In genomic region chr7:99704736-99705519, GRCm38 (mm10) we compare ENCODE assay signal across 19 mouse cellular contexts. TPM values are rescaled to one million over a fixed set of nuclear protein-coding genes. Genes with fewer than 3 reads are reported as not detected.
DNase-seq lines count a peak whose midpoint lies in the region; ATAC-seq lines count a peak whose summit lies in the region.
"Had no signal": no experiment of that assay in that cellular context is flagged by ENCODE, and none has a peak within 500 bp of the region (broad histone marks: within the 10 kb centered on the region; RNA-seq: fewer than 3 reads in every experiment).

No protein-coding gene starts in this region.

- no peak overlapping the region for H3K4me3 ChIP-seq in hindbrain, embryonic 10.5 days
- H3K4me3 ChIP-seq in hindbrain, embryonic 11.5 days (ENCODE audit: low read depth, low read length) = no peak overlapping the region
- H3K4me3 ChIP-seq in neural tube, embryonic 15.5 days (replicated peaks) = no peak overlapping the region
- H3K4me3 ChIP-seq: embryonic facial prominence, embryonic 13.5 days; forebrain, embryonic 15.5 days; myocyte had no signal

- no peaks in the 10 kb centered on the region for H3K9me3 ChIP-seq in hindbrain, embryonic 10.5 days
- H3K9me3 ChIP-seq in hindbrain, embryonic 11.5 days (ENCODE audit: control insufficient read depth, low read length) = no peaks in the 10 kb centered on the region
- no peaks in the 10 kb centered on the region for H3K9me3 ChIP-seq in neural tube, embryonic 15.5 days (replicated peaks)
- H3K9me3 ChIP-seq: embryonic facial prominence, embryonic 13.5 days; forebrain, embryonic 15.5 days had no signal

- no peak overlapping the region for H3K9ac ChIP-seq in hindbrain, embryonic 11.5 days (ENCODE audit: low read depth, low read length)
- no peak overlapping the region for H3K9ac ChIP-seq in neural tube, embryonic 15.5 days (replicated peaks)
- H3K9ac ChIP-seq: embryonic facial prominence, embryonic 13.5 days; forebrain, embryonic 15.5 days had no signal

- H3K27me3 ChIP-seq in hindbrain, embryonic 10.5 days (ENCODE audit: insufficient read depth, poor library complexity, severe bottlenecking) = peaks cover 9% of the 10 kb centered on the region; the same call in 1 of the 2 replicates
- H3K27me3 ChIP-seq in hindbrain, embryonic 11.5 days (ENCODE audit: control insufficient read depth, insufficient read depth, low read length) = no peaks in the 10 kb centered on the region
- no peaks in the 10 kb centered on the region for H3K27me3 ChIP-seq in neural tube, embryonic 15.5 days (replicated peaks)
- H3K27me3 ChIP-seq: forebrain, embryonic 15.5 days had no signal

- ATAC-seq in hindbrain, embryonic 11.5 days (ENCODE audit: low FRiP score) = no peak
- no peak for ATAC-seq in neural tube, embryonic 15.5 days (ENCODE audit: low FRiP score)
- ATAC-seq: forebrain, embryonic 15.5 days; Patski had no signal

- 82% methylated on average over 3 of the region's 3 CpGs for WGBS in hindbrain, embryonic 10.5 days
- WGBS in hindbrain, embryonic 11.5 days = 83% methylated on average over 3 of the region's 3 CpGs
- WGBS in neural tube, embryonic 15.5 days = 84% methylated on average over 3 of the region's 3 CpGs

- DNase-seq in adrenal gland, adult (ENCODE audit: inconsistent age in 2 of 2, low spot score in 1 of 2) = peak; percentile 13 to 55
- DNase-seq in adrenal gland, postnatal 10 days = no peak
- DNase-seq in hindbrain, embryonic 10.5 days (ENCODE audit: low spot score) = no peak
- no peak for DNase-seq in hindbrain, embryonic 11.5 days (ENCODE audit: low spot score)
- DNase-seq in lung, postnatal 36 days = peak; percentile 21
- no peak for DNase-seq in lung, postnatal 25 days (ENCODE audit: low spot score)
- no peak for DNase-seq in right cerebral cortex, postnatal 4 days
- DNase-seq: cerebellum, postnatal 14 days; gastrocnemius, postnatal 25 days; kidney, postnatal 25 days had no signal

- no peak overlapping the region for H3K4me2 ChIP-seq in hindbrain, embryonic 11.5 days (replicated peaks; ENCODE audit: low read depth, low read length)
- H3K4me2 ChIP-seq in neural tube, embryonic 15.5 days = peak overlapping the region; percentile 20
- H3K4me2 ChIP-seq: embryonic facial prominence, embryonic 13.5 days; forebrain, embryonic 15.5 days had no signal

- peaks cover 61% of the 10 kb centered on the region for H3K4me1 ChIP-seq in hindbrain, embryonic 10.5 days (replicated peaks)
- H3K4me1 ChIP-seq in hindbrain, embryonic 11.5 days (replicated peaks; ENCODE audit: control insufficient read depth, insufficient read depth, low read length) = 0 out of 2 replicates have a peak, but pooled peaks cover 2% of the 10 kb centered on the region
- H3K4me1 ChIP-seq in neural tube, embryonic 15.5 days = peaks cover 6% of the 10 kb centered on the region; the same call in 1 of the 2 replicates
- H3K4me1 ChIP-seq: forebrain, embryonic 15.5 days had no signal

- no peaks in the 10 kb centered on the region for H3K36me3 ChIP-seq in hindbrain, embryonic 10.5 days
- no peaks in the 10 kb centered on the region for H3K36me3 ChIP-seq in hindbrain, embryonic 11.5 days (ENCODE audit: control insufficient read depth, insufficient read depth, low read length)
- H3K36me3 ChIP-seq in neural tube, embryonic 15.5 days = no peaks in the 10 kb centered on the region
- H3K36me3 ChIP-seq: embryonic facial prominence, embryonic 13.5 days; forebrain, embryonic 15.5 days had no signal

- peak overlapping the region; percentile 40 for H3K27ac ChIP-seq in hindbrain, embryonic 10.5 days
- no peak overlapping the region for H3K27ac ChIP-seq in hindbrain, embryonic 11.5 days (ENCODE audit: low read depth, low read length)
- H3K27ac ChIP-seq in neural tube, embryonic 15.5 days (replicated peaks) = no peak overlapping the region
- H3K27ac ChIP-seq: embryonic facial prominence, embryonic 13.5 days; forebrain, embryonic 15.5 days had no signal

RNA-seq across cellular contexts. Expression of gene Slco2b1, which starts 6.2 kb away (rescaled TPM):
- total RNA-seq in adrenal gland, postnatal 10 days (2021) = 10 to 100 TPM; 17.5 to 17.6 TPM
- 2.3 and 3.5 TPM in 2 replicates for polyA plus RNA-seq in hindbrain, embryonic 10.5 days (2016; fragmentation: Nextera tagmentation; extraction: Ambion mirVana)
- polyA plus RNA-seq in hindbrain, embryonic 11.5 days (2014; fragmentation: Nextera tagmentation; extraction: Ambion mirVana) = 2.1 and 2.4 TPM in 2 replicates
- polyA plus RNA-seq in neural tube, embryonic 15.5 days (2015; fragmentation: Nextera tagmentation; extraction: Ambion mirVana) = 6.1 and 8.7 TPM in 2 replicates
- polyA plus RNA-seq: Patski had no signal

RNA-seq across cellular contexts. Expression of gene Olfr520, which starts 25.1 kb away (rescaled TPM):
- not detected for total RNA-seq in adrenal gland, postnatal 10 days (2021)
- not detected in 2 replicates for polyA plus RNA-seq in hindbrain, embryonic 10.5 days (2016; fragmentation: Nextera tagmentation; extraction: Ambion mirVana)
- not detected in 2 replicates for polyA plus RNA-seq in hindbrain, embryonic 11.5 days (2014; fragmentation: Nextera tagmentation; extraction: Ambion mirVana)
- not detected in 2 replicates for polyA plus RNA-seq in neural tube, embryonic 15.5 days (2015; fragmentation: Nextera tagmentation; extraction: Ambion mirVana)
- total RNA-seq: gastrocnemius, postnatal 25 days; hematopoietic stem cell, adult 5-6 weeks had no signal
- polyA plus RNA-seq: embryonic facial prominence, embryonic 13.5 days; forebrain, embryonic 15.5 days; limb, embryonic 14.5 days; lung, embryonic 16.5 days; myocyte; Patski had no signal

RNA-seq across cellular contexts. Expression of gene Olfr521, which starts 58.4 kb away (rescaled TPM):
- not detected for total RNA-seq in adrenal gland, postnatal 10 days (2021)
- not detected in 2 replicates for polyA plus RNA-seq in hindbrain, embryonic 10.5 days (2016; fragmentation: Nextera tagmentation; extraction: Ambion mirVana)
- polyA plus RNA-seq in hindbrain, embryonic 11.5 days (2014; fragmentation: Nextera tagmentation; extraction: Ambion mirVana) = not detected in 2 replicates
- polyA plus RNA-seq in neural tube, embryonic 15.5 days (2015; fragmentation: Nextera tagmentation; extraction: Ambion mirVana) = not detected in 2 replicates
- total RNA-seq: adrenal gland, adult 18-20 months; gastrocnemius, postnatal 25 days; hematopoietic stem cell, adult 5-6 weeks had no signal
- polyA plus RNA-seq: embryonic facial prominence, embryonic 13.5 days; forebrain, embryonic 15.5 days; limb, embryonic 14.5 days; lung, embryonic 16.5 days; myocyte; Patski had no signal

Comparison
In these comparisons a context has a peak if more than half of its experiments do, and no peak if none do; other contexts are left out.
1. DNase-seq: peak in adrenal gland, adult (2 of 2) and lung, postnatal 36 days (single experiment); none in adrenal gland, postnatal 10 days (single experiment), hindbrain, embryonic 10.5 days (single experiment), hindbrain, embryonic 11.5 days (single experiment), lung, postnatal 25 days (single experiment) and right cerebral cortex, postnatal 4 days (single experiment).